Mouse (Mus musculus): Measurements from ENCODE around the gene Eno2. TPM values are rescaled to one million over a fixed set of nuclear protein-coding genes. Genes with fewer than 3 reads are reported as not detected.
"Not testable (repeated sequence)": the region's sequence is repeated elsewhere in the genome, so short reads cannot be mapped to it uniquely, and the experiment has no call there.

Eno2 gene
- polyA plus RNA-seq, 1 experiment from 2014 or later: 12.4 TPM

DNA sequence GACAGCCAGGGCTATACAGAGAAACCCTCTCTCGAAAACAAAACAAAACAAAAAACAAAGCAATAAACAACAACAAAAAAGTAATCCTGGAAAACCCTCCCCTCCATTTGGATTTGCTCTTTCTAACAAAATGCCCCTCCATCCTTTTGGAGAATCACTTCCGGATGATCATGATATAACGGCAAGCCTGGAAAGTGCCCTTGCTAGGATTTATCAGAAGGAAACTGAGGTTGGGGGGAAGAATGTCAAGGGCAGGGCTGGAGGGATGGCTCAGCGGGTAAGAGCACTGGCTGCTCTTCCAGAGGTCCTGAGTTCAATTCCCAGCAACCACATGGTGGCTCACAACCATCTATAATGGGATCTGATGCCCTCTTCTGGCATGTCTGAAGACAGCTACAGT is 34.2 kb upstream of the Eno2 start:
- peaks cover 32% of the 10 kb centered on the region for H3K4me1 ChIP-seq
- not testable (repeated sequence) for H3K36me3 ChIP-seq; H3K4me2 ChIP-seq; H3K27ac ChIP-seq; ATAC-seq (replicated peaks; ENCODE audit: low FRiP score); H3K9ac ChIP-seq; H3K9me3 ChIP-seq (replicated peaks); H3K27me3 ChIP-seq; H3K4me3 ChIP-seq (replicated peaks)
- 92% methylated on average over 4 of the region's 4 CpGs for WGBS

DNA sequence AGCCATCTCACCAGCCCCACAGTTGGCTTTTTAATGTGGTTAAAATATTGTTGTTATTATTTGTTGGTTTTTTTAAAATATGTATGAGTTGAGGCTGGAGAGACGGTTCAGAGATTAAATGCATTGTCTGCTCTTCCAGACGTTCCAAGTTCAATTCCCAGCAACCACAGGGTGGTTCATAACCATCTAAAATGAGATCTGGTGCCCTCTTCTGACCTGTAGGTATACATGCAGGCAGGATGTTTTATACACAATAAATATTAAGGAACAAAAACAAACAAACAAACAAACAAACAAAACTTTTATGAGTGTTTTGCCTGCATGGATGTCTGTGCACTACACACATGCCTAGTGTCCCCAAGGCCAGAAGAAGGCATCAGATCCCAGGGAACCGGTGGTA is 33.6 kb upstream of the Eno2 start:
- ATAC-seq (replicated peaks; ENCODE audit: low FRiP score): no peak

DNA sequence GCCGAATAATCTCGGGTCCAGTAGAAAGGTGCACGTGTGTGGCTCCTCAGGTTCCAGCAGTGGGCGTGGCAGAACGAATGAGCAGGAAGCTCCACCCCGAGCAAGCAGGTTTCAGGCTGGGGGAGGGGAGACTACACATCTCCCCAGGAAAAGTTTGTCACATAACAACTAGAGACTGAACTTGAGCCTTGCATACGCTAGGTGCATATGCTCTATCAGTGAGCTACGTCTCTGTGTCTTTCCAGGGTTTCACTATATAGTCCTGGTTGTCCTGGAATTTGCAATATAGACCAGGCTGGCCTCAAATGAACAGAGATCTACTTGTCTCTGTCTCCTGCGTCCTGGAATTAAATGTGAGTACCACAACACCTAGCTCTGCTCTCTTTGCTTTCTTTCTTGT is 32.9 kb upstream of the Eno2 start:
- not testable (repeated sequence) for ATAC-seq (replicated peaks; ENCODE audit: low FRiP score); H3K9ac ChIP-seq; H3K27me3 ChIP-seq; H3K36me3 ChIP-seq; H3K9me3 ChIP-seq (replicated peaks)
- H3K27ac ChIP-seq: peak overlapping the region; percentile 41
- peaks cover 22% of the 10 kb centered on the region for H3K4me1 ChIP-seq
- peak overlapping the region; percentile 50 for H3K4me2 ChIP-seq
- peak overlapping the region; percentile 21; the same call in 1 of the 2 replicates for H3K4me3 ChIP-seq (replicated peaks)
- WGBS: 13% methylated on average over 5 of the region's 9 CpGs

More for the DNA sequence above, 33.6 kb upstream of the Eno2 start:
- Histone ChIP-seq H3K9me3 (replicated peaks) (no peaks in the 10 kb centered on the region), H3K4me1 (peaks cover 29% of the 10 kb centered on the region), H3K4me2 (no peak overlapping the region), H3K27ac (no peak overlapping the region), H3K36me3 (no peaks in the 10 kb centered on the region), H3K27me3 (no peaks in the 10 kb centered on the region), H3K9ac (no peak overlapping the region), H3K4me3 (replicated peaks) (no peak overlapping the region)
- WGBS: 83% methylated on average over 3 of the region's 3 CpGs

DNA sequence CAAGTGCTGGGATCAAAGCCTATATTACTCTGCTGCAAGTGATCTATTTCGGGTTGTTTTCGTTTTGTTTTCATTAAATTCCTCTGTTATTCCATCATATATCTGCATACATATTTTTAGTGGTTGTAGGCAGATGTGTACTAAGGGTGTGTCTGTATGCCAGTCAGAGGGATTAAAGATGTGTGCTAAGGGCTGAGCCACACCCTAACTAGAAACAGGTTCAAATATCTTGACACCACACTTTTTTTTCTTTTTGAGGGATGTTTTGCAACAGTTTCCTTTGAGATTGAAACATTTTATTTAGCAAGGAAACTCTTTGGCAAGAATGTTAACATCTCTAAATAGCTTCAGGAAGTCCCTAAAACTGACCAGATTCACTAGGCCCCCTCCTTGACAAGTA is 26.7 kb upstream of the Eno2 start:
- Histone ChIP-seq H3K27me3 (no peaks in the 10 kb centered on the region), H3K4me3 (replicated peaks) (no peak overlapping the region), H3K4me2 (no peak overlapping the region), H3K27ac (peak overlapping the region; percentile 88), H3K36me3 (no peaks in the 10 kb centered on the region), H3K9me3 (replicated peaks) (no peaks in the 10 kb centered on the region), H3K4me1 (peaks cover 5% of the 10 kb centered on the region; the same call in 1 of the 2 replicates), H3K9ac (no peak overlapping the region)
- 0 out of 2 replicates have a peak, but pooled peaks have one; percentile 15 for ATAC-seq (replicated peaks; ENCODE audit: low FRiP score)
- WGBS: 74% methylated on average over 2 of the region's 2 CpGs

DNA sequence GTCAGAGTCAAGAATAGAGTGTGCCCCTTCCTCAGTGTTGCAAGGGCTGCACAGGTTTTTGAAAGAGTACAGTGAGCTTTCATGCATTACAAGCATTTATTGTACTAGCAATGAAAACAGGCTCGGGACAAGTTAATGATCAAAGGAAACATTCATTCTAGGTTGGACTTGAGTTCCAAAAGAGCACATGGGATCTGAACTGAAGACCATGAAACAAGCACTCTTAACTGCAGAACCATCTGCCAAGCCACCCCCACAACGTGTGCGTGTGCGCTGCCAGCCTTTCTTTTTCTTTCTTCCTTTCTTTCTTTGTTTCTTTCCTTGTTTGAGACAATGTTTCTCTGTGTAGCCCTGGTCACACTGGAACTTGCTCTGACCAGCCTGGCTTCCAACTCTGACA is 26.3 kb upstream of the Eno2 start:
- 65% methylated on average over 4 of the region's 4 CpGs for WGBS
- no peak overlapping the region for H3K9ac ChIP-seq
- peak overlapping the region; percentile 88 for H3K27ac ChIP-seq
- peak; percentile 71; the same call in 1 of the 2 replicates for ATAC-seq (replicated peaks; ENCODE audit: low FRiP score)
- no peaks in the 10 kb centered on the region for H3K9me3 ChIP-seq (replicated peaks)
- peaks cover 5% of the 10 kb centered on the region; the same call in 1 of the 2 replicates for H3K4me1 ChIP-seq
- no peaks in the 10 kb centered on the region for H3K27me3 ChIP-seq
- H3K4me3 ChIP-seq (replicated peaks): no peak overlapping the region
- no peaks in the 10 kb centered on the region for H3K36me3 ChIP-seq
- H3K4me2 ChIP-seq: no peak overlapping the region

DNA sequence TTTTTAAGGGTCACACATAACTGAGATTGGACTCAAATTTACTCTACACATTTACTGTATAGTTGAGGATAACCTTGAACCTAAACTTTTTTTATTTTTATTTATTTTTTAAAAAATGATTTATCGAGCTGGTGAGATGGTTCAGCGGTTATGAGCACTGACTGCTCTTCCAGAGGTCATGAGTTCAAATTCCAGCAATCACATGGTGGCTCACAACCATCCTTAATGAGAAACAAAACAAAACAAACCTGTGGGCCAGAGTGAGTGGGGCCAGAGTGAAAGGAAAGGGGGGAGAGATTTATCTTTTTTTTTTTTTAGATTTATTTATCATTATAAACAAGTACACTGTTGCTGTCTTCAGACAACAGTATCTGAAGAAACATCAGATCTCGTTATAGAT is 22.4 kb upstream of the Eno2 start:
- H3K27me3 ChIP-seq: no peaks in the 10 kb centered on the region
- no peak overlapping the region for H3K27ac ChIP-seq
- H3K4me1 ChIP-seq: peaks cover 22% of the 10 kb centered on the region
- H3K4me2 ChIP-seq: no peak overlapping the region
- ATAC-seq (replicated peaks; ENCODE audit: low FRiP score): no peak
- H3K9ac ChIP-seq: no peak overlapping the region
- no peak overlapping the region for H3K4me3 ChIP-seq (replicated peaks)
- no peaks in the 10 kb centered on the region for H3K9me3 ChIP-seq (replicated peaks)
- H3K36me3 ChIP-seq: no peaks in the 10 kb centered on the region
- 73% methylated on average over 3 of the region's 3 CpGs for WGBS

DNA sequence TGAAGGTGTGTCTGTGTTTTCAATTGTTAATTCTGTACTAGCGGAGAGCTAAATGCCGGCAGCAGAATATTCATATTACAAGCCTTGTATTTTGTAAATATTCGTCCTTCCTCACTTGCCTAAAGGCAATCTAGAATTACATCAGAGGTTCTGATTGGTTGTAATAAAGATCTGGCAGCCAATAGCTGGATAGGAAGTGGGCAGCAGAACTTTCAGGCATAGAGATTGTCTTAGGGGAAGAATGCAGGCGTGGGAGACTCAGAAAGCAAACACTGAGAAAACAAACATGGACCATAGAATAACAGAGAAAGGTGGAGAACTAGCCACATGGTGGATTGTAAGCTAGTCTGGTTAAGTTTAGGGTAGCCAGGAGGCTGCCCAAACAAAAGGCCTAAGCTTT is 20.6 kb upstream of the Eno2 start:
- H3K36me3 ChIP-seq: no peaks in the 10 kb centered on the region
- no peaks in the 10 kb centered on the region for H3K9me3 ChIP-seq (replicated peaks)
- no peak overlapping the region for H3K9ac ChIP-seq
- peak overlapping the region; percentile 73 for H3K27ac ChIP-seq
- H3K27me3 ChIP-seq: no peaks in the 10 kb centered on the region
- H3K4me3 ChIP-seq (replicated peaks): no peak overlapping the region
- no peak overlapping the region for H3K4me2 ChIP-seq
- 29% methylated on average over 4 of the region's 4 CpGs for WGBS
- H3K4me1 ChIP-seq: peaks cover 17% of the 10 kb centered on the region
- ATAC-seq (replicated peaks; ENCODE audit: low FRiP score): 0 out of 2 replicates have a peak, but pooled peaks have one; percentile 49

DNA sequence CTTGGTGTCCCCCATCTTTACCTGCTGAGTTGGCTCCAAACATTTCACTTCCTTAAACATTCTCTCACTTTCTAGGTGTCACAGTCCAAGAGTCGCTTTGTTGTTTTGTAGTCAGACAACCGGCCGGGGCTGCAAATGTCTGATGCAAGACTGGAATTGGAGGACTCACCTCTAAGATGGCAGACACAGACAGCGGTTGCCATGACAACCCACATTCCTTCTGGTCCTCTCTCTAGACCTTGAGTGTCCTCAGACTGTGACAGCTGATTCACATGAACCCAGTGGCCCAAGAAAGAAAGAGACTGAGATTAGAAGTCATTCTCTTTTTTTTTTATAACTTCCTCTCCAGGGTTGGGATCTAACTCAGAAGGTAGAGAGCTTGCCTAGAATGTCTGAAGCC is 20.0 kb upstream of the Eno2 start:
- no peak overlapping the region for H3K4me3 ChIP-seq (replicated peaks)
- H3K36me3 ChIP-seq: no peaks in the 10 kb centered on the region
- no peak overlapping the region for H3K4me2 ChIP-seq
- ATAC-seq (replicated peaks; ENCODE audit: low FRiP score): no peak; the same call in 1 of the 2 replicates
- no peaks in the 10 kb centered on the region for H3K27me3 ChIP-seq
- H3K9me3 ChIP-seq (replicated peaks): no peaks in the 10 kb centered on the region
- WGBS: 76% methylated on average over 4 of the region's 4 CpGs
- no peak overlapping the region for H3K9ac ChIP-seq
- H3K27ac ChIP-seq: peak overlapping the region; percentile 73; the same call in 1 of the 2 replicates
- H3K4me1 ChIP-seq: peaks cover 17% of the 10 kb centered on the region

DNA sequence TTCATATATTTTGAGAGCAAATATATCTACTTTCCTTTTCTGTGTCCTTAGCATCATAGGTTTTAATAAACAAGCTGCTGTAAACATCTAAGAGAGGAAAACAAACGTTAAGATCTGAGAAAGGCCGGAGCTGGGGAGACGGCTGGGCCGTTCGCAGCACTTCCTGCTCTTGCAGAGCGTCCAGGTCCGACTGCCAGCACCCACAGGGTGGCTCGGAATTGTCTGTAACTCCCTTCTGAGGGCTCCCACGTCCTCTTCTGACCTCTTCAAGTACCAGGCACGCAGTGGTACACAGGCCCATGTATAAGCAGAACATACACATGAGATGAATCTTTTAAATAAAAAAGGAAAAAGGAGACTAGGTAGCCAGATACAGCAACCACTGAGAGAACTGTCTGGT is 18.2 kb upstream of the Eno2 start:
- Histone ChIP-seq H3K9me3 (replicated peaks) (no peaks in the 10 kb centered on the region), H3K4me2 (no peak overlapping the region), H3K4me3 (replicated peaks) (no peak overlapping the region), H3K4me1 (peaks cover 17% of the 10 kb centered on the region), H3K9ac (no peak overlapping the region), H3K36me3 (no peaks in the 10 kb centered on the region), H3K27ac (no peak overlapping the region), H3K27me3 (no peaks in the 10 kb centered on the region)
- 73% methylated on average over 10 of the region's 10 CpGs for WGBS
- ATAC-seq (replicated peaks; ENCODE audit: low FRiP score): no peak

DNA sequence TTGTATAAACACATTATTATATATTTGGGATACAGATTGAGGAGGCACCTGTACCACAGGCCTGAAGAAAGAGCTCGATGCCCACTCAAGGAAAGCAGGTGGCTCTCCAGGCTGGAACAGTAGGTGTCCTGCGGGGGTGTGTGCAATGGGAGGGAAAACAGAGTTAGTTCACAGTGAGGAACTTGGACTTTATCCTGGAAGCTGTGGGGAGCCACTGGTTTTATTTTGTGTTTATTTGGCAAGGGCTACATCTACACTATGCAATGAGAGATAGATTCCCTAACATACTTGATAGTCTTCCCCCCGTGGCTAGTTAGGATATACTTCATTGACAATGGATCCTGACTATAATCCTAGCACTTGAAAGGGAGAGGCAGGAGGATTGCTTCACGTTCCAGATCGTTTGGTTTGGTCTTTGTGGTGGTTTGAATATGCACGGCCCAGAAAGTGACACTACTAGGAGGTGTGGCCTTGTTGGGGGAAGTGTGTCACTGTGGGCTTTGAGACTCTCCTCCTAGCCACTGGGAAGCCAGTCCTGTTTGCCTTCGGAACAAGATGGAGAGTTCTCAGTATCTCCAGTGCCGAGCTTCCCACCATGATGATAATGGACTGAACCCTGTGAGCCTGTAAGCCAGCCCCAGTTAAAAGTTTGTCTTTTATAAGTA is 17.4 kb upstream of the Eno2 start:
- Histone ChIP-seq H3K27ac (no peak overlapping the region), H3K4me3 (replicated peaks) (no peak overlapping the region), H3K9me3 (replicated peaks) (no peaks in the 10 kb centered on the region), H3K27me3 (no peaks in the 10 kb centered on the region), H3K36me3 (no peaks in the 10 kb centered on the region), H3K4me2 (no peak overlapping the region), H3K9ac (no peak overlapping the region), H3K4me1 (peaks cover 22% of the 10 kb centered on the region)
- WGBS: 47% methylated on average over 8 of the region's 8 CpGs
- ATAC-seq (replicated peaks; ENCODE audit: low FRiP score): no peak

DNA sequence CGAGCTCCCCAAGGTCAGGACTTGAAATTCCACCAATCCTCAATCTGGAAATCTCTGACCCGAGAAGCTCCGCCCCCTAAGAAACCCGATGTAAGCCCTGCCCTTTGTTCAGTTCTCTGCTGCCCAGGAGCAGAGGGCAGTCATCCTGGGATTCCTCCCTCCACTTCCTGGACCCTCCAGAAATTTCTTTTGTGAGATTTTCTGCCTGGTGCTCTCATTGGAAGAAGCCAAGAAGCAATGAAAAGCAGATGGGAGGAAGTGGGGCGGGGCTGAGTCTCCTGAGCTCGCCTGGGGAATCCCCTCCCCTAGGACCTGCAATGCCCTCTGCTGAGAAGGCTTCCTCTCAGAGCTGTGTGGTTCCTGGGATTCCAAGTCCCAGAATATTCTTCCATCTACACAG is 13.0 kb upstream of the Eno2 start:
- Histone ChIP-seq H3K4me3 (replicated peaks) (peak overlapping the region; percentile 5; the same call in 1 of the 2 replicates), H3K9ac (no peak overlapping the region), H3K27me3 (peaks cover 13% of the 10 kb centered on the region), H3K4me2 (peak overlapping the region; percentile 37), H3K9me3 (replicated peaks) (no peaks in the 10 kb centered on the region), H3K4me1 (peaks cover 26% of the 10 kb centered on the region), H3K36me3 (no peaks in the 10 kb centered on the region), H3K27ac (no peak overlapping the region)
- 26% methylated on average over 6 of the region's 6 CpGs for WGBS
- peak; percentile 37; the same call in 1 of the 2 replicates for ATAC-seq (replicated peaks; ENCODE audit: low FRiP score)

DNA sequence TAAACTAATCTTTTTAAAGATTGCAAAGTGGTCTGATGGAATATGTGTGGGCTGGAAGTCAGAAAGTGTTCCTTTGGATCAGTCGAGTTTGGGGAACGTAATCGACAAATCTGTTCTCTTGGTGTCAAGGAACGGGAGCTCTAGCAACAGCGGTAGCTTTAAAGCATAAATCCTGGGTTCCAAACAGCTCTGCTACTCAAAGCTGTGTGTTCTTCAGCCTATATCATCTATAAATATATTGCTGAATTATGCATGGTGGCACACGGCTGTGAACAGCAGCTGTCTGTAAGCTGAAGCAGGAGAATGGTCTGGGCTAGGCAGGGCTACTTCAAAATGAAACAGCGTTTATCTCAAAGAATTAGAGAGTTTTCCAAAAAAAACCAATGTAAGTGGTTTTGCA is 11.4 kb upstream of the Eno2 start:
- 82% methylated on average over 7 of the region's 7 CpGs for WGBS
- Histone ChIP-seq H3K27ac (no peak overlapping the region), H3K4me2 (no peak overlapping the region), H3K9me3 (replicated peaks) (no peaks in the 10 kb centered on the region), H3K9ac (no peak overlapping the region), H3K36me3 (no peaks in the 10 kb centered on the region), H3K4me1 (peaks cover 23% of the 10 kb centered on the region), H3K27me3 (peaks cover 13% of the 10 kb centered on the region), H3K4me3 (replicated peaks) (no peak overlapping the region)
- ATAC-seq (replicated peaks; ENCODE audit: low FRiP score): no peak

DNA sequence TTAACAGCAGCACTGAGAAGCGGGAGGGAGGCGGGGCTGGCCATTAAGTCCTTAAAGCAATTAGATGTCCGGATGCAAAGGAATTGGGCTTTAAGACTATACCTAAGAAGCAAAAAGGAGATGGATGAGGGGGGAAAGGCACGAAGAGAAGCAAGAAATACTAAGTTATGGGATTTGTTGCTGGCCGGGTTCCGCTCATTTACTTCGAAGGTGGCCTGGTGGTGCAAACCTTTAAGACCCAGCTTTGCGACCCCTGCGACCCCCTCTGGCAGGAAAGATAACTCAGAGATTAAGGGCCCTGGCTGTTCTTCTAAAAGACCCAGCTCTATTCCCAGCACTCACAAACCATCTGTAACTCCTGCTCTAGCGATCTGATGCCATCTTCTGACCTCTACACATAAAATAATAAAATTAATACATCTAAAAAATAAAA is 10.5 kb upstream of the Eno2 start:
- Histone ChIP-seq H3K4me3 (replicated peaks) (peak overlapping the region; percentile 47), H3K4me1 (peaks cover 23% of the 10 kb centered on the region), H3K9ac (peak overlapping the region; percentile 37), H3K27me3 (peaks cover 13% of the 10 kb centered on the region), H3K27ac (no peak overlapping the region), H3K4me2 (peak overlapping the region; percentile 83), H3K9me3 (replicated peaks) (no peaks in the 10 kb centered on the region), H3K36me3 (no peaks in the 10 kb centered on the region)
- ATAC-seq (replicated peaks; ENCODE audit: low FRiP score): no peak; the same call in 1 of the 2 replicates
- WGBS: 3% methylated on average over 10 of the region's 10 CpGs
